Mouse (Mus musculus): ENCODE data around the gene Anapc2. TPM values are rescaled to one million over a fixed set of nuclear protein-coding genes. Genes with fewer than 3 reads are reported as not detected.
"Not testable (repeated sequence)": the region's sequence is repeated elsewhere in the genome, so short reads cannot be mapped to it uniquely, and the experiment has no call there.

Gene Anapc2
- polyA plus RNA-seq, 1 experiment from 2014 or later = 137 TPM

DNA sequence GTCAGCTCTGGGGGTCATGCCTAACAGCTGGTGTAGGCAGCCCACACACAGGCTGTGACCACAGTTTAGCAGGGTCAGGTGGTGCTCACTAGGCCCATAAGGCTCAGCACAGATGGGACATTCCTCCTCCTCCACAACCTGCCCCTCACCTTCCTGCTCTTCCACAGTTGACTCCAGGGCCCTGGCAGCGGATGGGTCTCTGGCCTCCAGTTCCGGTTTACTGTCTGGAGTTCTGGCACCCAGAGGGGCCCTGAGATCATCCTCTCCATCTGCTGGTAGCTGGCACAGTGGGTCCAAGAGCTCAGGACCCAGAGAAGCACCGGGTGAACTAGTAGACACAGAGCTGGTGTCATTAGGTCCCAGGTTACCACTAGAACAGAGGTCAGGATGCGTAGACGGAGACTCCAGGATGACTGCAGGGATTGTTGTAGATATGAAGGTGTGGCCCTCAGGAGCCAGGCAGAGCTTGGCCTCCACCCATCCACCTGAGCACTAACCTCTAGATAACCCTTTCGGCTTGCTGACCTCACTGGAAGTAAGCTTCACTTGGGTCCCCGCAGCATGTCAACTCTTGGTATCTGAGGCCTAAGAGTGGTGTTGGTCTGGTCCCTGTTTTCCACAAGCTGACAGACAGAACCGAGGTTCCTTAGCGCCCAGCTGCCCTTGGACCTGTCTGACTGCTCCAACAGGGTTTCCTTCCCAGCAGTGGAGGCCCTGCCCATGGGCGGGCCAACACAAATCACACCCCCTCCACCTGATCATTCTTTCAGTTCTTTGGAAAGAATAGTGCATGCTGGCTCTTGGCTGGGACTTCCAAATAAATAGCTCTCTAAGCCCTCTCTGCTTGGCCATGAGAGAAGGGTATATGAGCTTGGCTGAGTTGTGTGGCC, 25.9 kb upstream of the Anapc2 start, which contains the start of gene AL732309.1:
AL732309.1 (minus strand) TSS at position 681 of the 890 bp plus-strand sequence.
- no peak within 1 kb of the TSS for H3K4me2 ChIP-seq (ENCODE audit: low read length)
- no peak for ATAC-seq
- no peak within 1 kb of the TSS for H3K27ac ChIP-seq (ENCODE audit: low read depth, low read length)
- H3K27me3 ChIP-seq (replicated peaks; ENCODE audit: control insufficient read depth, insufficient read depth, low read length) = no peaks in the 10 kb centered on the region
- H3K9me3 ChIP-seq (ENCODE audit: control insufficient read depth, low read length) = no peaks in the 10 kb centered on the region
- H3K36me3 ChIP-seq (ENCODE audit: control insufficient read depth, insufficient read depth, low read length) = peaks cover 12% of the 10 kb centered on the region
- WGBS = 86% methylated on average over 10 of the region's 10 CpGs
- H3K4me1 ChIP-seq (ENCODE audit: control insufficient read depth, insufficient read depth, low read depth, low read length) = peaks cover 16% of the 10 kb centered on the region
- H3K4me3 ChIP-seq (ENCODE audit: low read length) = no peak within 1 kb of the TSS
- H3K9ac ChIP-seq (ENCODE audit: low read depth, low read length) = no peak within 1 kb of the TSS

DNA sequence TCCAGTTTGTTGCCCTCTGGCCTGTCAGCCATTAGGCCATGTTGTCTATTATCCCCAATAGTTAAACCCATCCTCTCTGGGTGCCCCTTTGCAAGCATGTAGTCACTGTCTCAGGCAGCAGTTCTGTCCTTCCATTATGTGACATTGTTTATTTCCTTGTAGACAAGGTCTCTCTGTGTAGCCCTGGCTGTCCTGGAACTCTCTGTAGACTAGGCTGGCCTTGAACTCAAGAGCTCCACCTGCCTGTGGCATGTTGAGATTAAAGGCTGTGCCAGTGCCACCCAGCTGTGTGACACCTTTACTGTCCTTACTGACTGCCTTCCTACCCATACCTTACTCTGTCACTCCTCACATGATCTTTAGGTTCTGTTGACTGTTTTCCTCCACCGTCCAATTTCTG, 19.9 kb upstream of the Anapc2 start:
- no peaks in the 10 kb centered on the region for H3K27me3 ChIP-seq (replicated peaks; ENCODE audit: control insufficient read depth, insufficient read depth, low read length)
- 91% methylated on average over 1 of the region's 1 CpGs for WGBS

DNA sequence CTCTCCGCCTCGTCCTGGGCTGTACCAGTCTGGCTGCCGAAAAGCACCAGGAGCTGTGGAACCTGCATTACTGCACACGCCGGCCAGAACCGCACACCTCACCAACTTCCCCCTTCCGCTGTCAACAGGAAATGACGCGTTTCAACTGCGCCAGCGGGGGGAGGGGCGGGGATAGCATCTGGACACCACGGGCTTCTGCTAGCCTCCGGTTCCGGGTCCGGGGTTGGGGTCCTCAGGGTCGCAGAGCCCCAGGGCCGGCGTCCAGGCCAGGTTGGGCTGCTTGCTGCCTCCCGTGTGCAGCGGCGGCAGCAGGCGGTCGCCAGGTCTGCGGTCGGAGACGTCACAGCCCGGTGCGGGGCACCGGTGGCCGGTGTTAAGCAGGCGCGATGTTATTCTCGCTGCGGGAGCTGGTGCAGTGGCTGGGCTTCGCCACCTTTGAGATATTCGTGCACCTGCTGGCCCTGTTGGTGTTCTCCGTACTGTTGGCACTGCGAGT, 16.9 kb upstream of the Anapc2 start, which contains the start of gene Tmem203:
Tmem203 (plus strand) TSS at position 156 of the 496 bp plus-strand sequence.
- 0% methylated on average over 39 of the region's 39 CpGs for WGBS
- Histone ChIP-seq H3K4me1 (ENCODE audit: control insufficient read depth, insufficient read depth, low read depth, low read length) (peaks cover 19% of the 10 kb centered on the region), H3K4me3 (ENCODE audit: low read length) (peak within 1 kb of the TSS; percentile 99), H3K27ac (ENCODE audit: low read depth, low read length) (peak within 1 kb of the TSS; percentile 86), H3K9me3 (ENCODE audit: control insufficient read depth, low read length) (no peaks in the 10 kb centered on the region), H3K4me2 (ENCODE audit: low read length) (peak within 1 kb of the TSS; percentile 96), H3K27me3 (replicated peaks; ENCODE audit: control insufficient read depth, insufficient read depth, low read length) (no peaks in the 10 kb centered on the region), H3K9ac (ENCODE audit: low read depth, low read length) (peak within 1 kb of the TSS; percentile 97), H3K36me3 (ENCODE audit: control insufficient read depth, insufficient read depth, low read length) (peaks cover 2% of the 10 kb centered on the region; the same call in 1 of the 2 replicates)
- peak; percentile 91 for ATAC-seq

More for the DNA sequence above, 19.9 kb upstream of the Anapc2 start:
- ATAC-seq = no peak
- Histone ChIP-seq H3K4me1 (ENCODE audit: control insufficient read depth, insufficient read depth, low read depth, low read length) (peaks cover 19% of the 10 kb centered on the region), H3K36me3 (ENCODE audit: control insufficient read depth, insufficient read depth, low read length) (peaks cover 2% of the 10 kb centered on the region; the same call in 1 of the 2 replicates), H3K4me2 (ENCODE audit: low read length) (no peak overlapping the region), H3K27ac (ENCODE audit: low read depth, low read length) (no peak overlapping the region), H3K4me3 (ENCODE audit: low read length) (no peak overlapping the region), H3K9me3 (ENCODE audit: control insufficient read depth, low read length) (no peaks in the 10 kb centered on the region), H3K9ac (ENCODE audit: low read depth, low read length) (no peak overlapping the region)

DNA sequence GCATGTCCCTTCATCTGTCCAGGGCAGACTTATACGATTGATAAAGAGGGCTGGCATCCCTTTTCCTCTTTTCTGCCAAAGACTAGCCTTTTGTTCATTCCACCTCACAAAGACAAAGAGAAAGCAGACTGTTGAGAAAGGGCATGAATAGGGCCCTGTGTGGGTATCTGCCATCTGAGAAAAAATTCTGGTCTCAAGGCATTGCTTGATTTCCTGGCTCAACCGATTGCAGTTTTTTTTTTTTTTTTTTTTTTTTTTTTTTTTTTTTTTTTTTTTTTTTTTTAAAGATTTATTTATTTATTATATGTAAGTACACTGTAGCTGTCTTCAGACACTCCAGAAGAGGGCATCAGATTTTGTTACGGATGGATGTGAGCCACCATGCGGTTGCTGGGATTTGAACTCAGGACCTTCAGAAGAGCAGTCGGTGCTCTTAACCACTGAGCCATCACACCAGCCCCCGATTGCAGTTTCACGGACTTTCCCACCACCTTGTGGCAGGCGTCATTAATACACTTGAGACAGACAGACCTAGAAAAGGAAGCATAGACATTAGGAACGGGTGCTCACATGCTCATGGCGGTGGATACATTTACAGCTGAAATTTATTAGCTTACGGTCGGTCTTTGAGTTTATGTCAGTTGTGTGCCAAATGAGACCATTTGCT, 15.7 kb upstream of the Anapc2 start:
- H3K27ac ChIP-seq (ENCODE audit: low read depth, low read length); H3K36me3 ChIP-seq (ENCODE audit: control insufficient read depth, insufficient read depth, low read length); H3K9me3 ChIP-seq (ENCODE audit: control insufficient read depth, low read length); H3K27me3 ChIP-seq (replicated peaks; ENCODE audit: control insufficient read depth, insufficient read depth, low read length); ATAC-seq; H3K9ac ChIP-seq (ENCODE audit: low read depth, low read length): not testable (repeated sequence)
- Histone ChIP-seq H3K4me1 (ENCODE audit: control insufficient read depth, insufficient read depth, low read depth, low read length) (peaks cover 19% of the 10 kb centered on the region), H3K4me2 (ENCODE audit: low read length) (peak overlapping the region; percentile 96), H3K4me3 (ENCODE audit: low read length) (peak overlapping the region; percentile 99)
- 56% methylated on average over 11 of the region's 12 CpGs for WGBS

DNA sequence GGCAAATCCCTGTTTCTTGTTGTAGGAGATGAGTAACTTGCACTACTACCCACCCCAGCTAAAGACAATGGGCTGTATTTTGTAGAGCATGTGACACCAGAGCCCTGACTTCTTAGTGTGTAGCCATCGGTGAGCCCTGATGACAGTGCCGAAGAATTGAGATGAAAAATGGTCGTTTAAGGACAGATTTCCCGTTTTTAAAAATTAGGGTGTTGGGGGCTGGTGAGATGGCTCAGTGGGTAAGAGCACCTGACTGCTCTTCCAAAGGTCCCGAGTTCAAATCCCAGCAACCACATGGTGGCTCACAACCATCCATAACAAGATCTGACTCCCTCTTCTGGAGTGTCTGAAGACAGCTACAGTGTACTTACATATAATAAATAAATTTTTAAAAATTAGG, 15.0 kb upstream of the Anapc2 start:
- not testable (repeated sequence) for H3K9ac ChIP-seq (ENCODE audit: low read depth, low read length); ATAC-seq; H3K36me3 ChIP-seq (ENCODE audit: control insufficient read depth, insufficient read depth, low read length); H3K9me3 ChIP-seq (ENCODE audit: control insufficient read depth, low read length); H3K27me3 ChIP-seq (replicated peaks; ENCODE audit: control insufficient read depth, insufficient read depth, low read length); H3K4me3 ChIP-seq (ENCODE audit: low read length); H3K4me2 ChIP-seq (ENCODE audit: low read length); H3K27ac ChIP-seq (ENCODE audit: low read depth, low read length)
- H3K4me1 ChIP-seq (ENCODE audit: control insufficient read depth, insufficient read depth, low read depth, low read length) = peaks cover 19% of the 10 kb centered on the region
- WGBS = 91% methylated on average over 5 of the region's 5 CpGs

DNA sequence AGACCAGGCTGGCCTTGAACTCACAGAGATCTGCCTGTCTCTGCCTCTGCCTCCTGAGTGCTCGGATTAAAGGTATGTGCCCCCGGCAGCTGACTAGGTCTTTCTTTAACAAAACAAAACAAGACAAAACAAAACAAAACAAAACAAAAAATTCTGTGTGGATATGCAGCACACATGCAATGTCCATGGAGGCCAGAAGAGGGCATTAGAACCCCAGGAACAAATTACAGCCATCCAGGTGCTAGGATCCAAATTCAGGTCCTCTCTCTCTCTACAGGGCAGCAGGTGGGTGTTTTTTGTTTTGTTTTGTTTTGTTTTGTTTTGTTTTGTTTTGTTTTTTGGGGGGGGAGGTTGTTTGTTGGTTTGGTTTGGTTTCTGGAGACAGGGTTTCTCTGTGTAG, 13.4 kb upstream of the Anapc2 start:
- H3K27ac ChIP-seq (ENCODE audit: low read depth, low read length) = no peak overlapping the region
- no peak overlapping the region for H3K4me3 ChIP-seq (ENCODE audit: low read length)
- H3K36me3 ChIP-seq (ENCODE audit: control insufficient read depth, insufficient read depth, low read length) = no peaks in the 10 kb centered on the region
- WGBS = 44% methylated on average over 2 of the region's 2 CpGs
- ATAC-seq = no peak
- peaks cover 27% of the 10 kb centered on the region for H3K4me1 ChIP-seq (ENCODE audit: control insufficient read depth, insufficient read depth, low read depth, low read length)
- H3K9me3 ChIP-seq (ENCODE audit: control insufficient read depth, low read length) = no peaks in the 10 kb centered on the region
- H3K4me2 ChIP-seq (ENCODE audit: low read length) = no peak overlapping the region
- no peaks in the 10 kb centered on the region for H3K27me3 ChIP-seq (replicated peaks; ENCODE audit: control insufficient read depth, insufficient read depth, low read length)
- H3K9ac ChIP-seq (ENCODE audit: low read depth, low read length) = no peak overlapping the region

DNA sequence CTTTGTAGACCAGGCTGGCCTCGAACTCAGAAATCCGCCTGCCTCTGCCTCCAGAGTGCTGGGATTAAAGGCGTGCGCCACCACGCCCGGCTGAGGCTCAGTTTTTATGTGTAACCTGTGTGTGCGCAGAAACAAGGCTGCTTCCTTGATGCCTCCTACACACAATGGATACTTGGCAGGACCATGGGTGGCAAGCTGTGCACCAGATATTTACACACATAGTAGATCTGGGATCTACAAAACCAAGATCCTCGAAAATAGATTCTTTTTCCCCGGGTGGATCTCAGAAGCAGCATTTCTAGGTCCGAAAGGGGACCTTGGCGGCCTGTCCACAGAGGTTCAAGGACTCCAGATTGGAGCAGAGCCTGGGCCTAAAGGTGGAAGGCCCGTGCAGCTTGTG, 10.4 kb upstream of the Anapc2 start:
- Histone ChIP-seq H3K36me3 (ENCODE audit: control insufficient read depth, insufficient read depth, low read length) (no peaks in the 10 kb centered on the region), H3K4me3 (ENCODE audit: low read length) (peak overlapping the region; percentile 83), H3K9ac (ENCODE audit: low read depth, low read length) (peak overlapping the region; percentile 46; the same call in 1 of the 2 replicates), H3K4me1 (ENCODE audit: control insufficient read depth, insufficient read depth, low read depth, low read length) (peaks cover 41% of the 10 kb centered on the region), H3K4me2 (ENCODE audit: low read length) (peak overlapping the region; percentile 99), H3K27ac (ENCODE audit: low read depth, low read length) (peak overlapping the region; percentile 62), H3K27me3 (replicated peaks; ENCODE audit: control insufficient read depth, insufficient read depth, low read length) (no peaks in the 10 kb centered on the region; the same call in 1 of the 2 replicates), H3K9me3 (ENCODE audit: control insufficient read depth, low read length) (no peaks in the 10 kb centered on the region)
- ATAC-seq = no peak
- WGBS = 43% methylated on average over 10 of the region's 12 CpGs

DNA sequence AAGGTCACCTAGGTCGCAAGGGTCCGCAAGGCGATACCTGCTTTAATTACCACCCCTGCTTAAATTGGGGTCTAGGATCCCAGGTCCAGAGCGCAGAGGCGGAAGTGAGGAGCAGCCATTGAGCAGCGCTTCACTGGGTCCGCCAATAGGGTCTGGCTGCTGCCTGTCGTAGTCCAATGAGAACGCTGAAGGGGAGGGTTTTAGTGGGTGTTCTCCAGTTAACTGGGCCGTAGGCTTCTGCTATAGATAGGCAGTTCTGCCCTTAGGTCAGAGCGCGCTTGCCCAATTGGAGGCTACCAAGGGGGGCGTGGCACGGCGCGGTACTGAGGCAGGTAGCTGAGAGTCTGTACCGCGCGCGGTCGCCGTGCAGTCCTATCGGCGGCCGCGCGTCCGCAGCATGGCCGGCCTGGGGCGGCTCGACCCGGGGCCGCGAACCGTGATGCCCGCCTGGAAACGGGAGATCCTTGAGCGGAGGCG, 9.9 kb upstream of the Anapc2 start, which contains the start of gene Tprn:
Tprn (plus strand) TSS at position 328 of the 477 bp plus-strand sequence.
- Histone ChIP-seq H3K36me3 (ENCODE audit: control insufficient read depth, insufficient read depth, low read length) (no peaks in the 10 kb centered on the region), H3K4me3 (ENCODE audit: low read length) (peak within 1 kb of the TSS; percentile 83), H3K27ac (ENCODE audit: low read depth, low read length) (peak within 1 kb of the TSS; percentile 85), H3K27me3 (replicated peaks; ENCODE audit: control insufficient read depth, insufficient read depth, low read length) (no peaks in the 10 kb centered on the region; the same call in 1 of the 2 replicates), H3K9ac (ENCODE audit: low read depth, low read length) (peak within 1 kb of the TSS; percentile 83), H3K4me1 (ENCODE audit: control insufficient read depth, insufficient read depth, low read depth, low read length) (peaks cover 43% of the 10 kb centered on the region), H3K9me3 (ENCODE audit: control insufficient read depth, low read length) (no peaks in the 10 kb centered on the region), H3K4me2 (ENCODE audit: low read length) (peak within 1 kb of the TSS; percentile 99)
- peak; percentile 98 for ATAC-seq
- WGBS = under 1% methylated on average over 32 of the region's 39 CpGs

All from hindbrain, embryonic 16.5 days (tissue).